Mouse (Mus musculus) 3134 (cell line): Measurements from ENCODE around the gene Zkscan17.

Source experiments
- DNase-seq: peaks from one replicate; pipeline ENCODE4 v3.0.0-alpha.2; 2011; ENCODE audit warnings: low spot score; ENCODE audit not compliant: insufficient read length; ENCODE audit errors: extremely low read depth

Zkscan17 gene

GRCm38 (mm10) chr11:59460459-59460858 lies 66.1 kb downstream of the Zkscan17 start:
- DNase-seq, result no peak

GRCm38 (mm10) chr11:59458973-59459372 lies 67.6 kb downstream of the Zkscan17 start:
- DNase-seq, result peak; percentile 83

DNA sequence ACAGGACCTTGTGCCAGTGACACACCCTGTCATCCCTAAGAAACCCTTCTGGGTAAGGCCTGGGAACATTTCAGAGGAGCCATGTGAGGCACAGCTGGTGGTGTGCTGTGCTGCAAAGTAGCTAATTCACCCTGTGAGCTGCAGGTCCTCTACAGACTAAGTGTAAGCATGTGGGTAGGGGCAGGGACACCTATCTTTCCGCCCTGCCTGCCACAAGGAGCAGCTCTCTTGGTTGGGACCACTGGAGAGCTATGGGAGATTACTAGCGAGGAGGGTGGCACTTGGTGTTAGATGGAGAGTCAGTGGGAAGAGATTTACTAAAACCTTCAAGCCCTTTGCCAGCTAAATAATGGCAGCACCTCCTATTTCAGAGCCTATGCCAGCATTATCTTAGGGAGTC lies 69.7 kb downstream of the Zkscan17 start:
- no peak for DNase-seq

DNA sequence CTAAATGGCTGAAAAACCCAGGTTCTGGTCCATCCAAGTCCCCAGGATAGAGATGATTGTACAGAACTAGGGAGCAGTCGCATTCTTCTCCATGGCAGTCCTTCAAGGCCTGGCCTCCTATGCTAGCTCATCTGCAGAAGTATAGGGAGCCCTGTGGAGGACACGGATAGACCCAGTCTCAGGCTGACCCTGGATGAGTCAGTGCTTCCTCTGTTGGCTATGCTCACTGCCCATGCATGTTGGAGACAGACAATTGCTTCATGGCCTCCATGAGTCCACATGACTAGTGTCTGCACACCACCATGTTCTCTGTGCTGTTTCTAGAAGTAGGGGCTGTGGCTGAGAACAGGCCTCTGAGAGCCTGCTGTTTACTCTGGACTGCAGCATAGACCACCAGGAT lies 70.2 kb downstream of the Zkscan17 start:
- no peak for DNase-seq

DNA sequence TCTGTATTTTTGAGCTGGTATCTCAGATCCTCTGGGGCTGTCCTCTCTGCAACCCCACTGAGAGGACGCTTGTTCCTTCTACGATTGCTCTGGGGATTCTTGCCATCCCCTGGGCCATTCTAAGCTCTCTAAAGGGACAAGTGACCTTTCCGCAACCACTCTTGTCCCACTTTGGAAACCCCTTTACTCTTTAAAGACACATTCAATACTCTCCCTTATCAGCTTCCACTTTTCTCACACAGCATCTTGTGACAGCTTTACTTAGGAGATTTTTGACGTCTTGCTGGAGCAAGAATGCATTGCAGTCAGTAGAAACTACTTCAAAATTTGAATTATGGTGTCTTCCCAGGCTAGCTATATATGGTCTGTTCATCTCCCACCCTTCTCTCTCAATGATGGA lies 75.5 kb downstream of the Zkscan17 start, which contains the start of gene Snap47:
Snap47 (minus strand) TSS at position 101 of the 400 bp plus-strand sequence.
- DNase-seq, result no peak

GRCm38 (mm10) chr11:59450230-59450771 lies 76.2 kb downstream of the Zkscan17 start:
- no peak for DNase-seq

DNA sequence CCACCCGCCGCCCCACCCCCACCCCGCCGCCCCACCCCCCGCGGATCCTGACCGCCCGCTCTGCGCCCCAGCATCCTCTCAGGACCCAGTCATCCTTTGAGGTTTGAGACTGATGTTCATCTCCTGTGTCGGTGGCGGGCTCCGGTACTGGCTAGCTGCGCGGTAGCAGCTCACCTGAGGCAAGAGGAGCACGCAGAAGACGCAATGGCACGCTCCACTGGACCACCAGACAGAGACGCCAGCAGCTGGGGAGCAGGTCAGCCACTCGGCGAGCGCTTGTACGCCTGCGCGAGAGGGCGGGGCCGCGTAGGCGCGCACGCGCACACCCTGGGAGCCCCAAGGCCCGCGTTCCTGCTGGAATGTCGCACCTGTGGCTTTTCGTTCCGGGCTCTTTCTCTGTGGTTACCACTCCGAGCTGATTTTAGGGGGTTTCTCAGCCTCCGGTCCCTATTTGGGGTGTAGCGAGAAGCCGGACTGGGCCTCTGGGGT lies 76.8 kb downstream of the Zkscan17 start, which contains the start of gene Jmjd4:
Jmjd4 (plus strand) TSS at position 305 of the 489 bp plus-strand sequence.
- DNase-seq, result peak; percentile 95

DNA sequence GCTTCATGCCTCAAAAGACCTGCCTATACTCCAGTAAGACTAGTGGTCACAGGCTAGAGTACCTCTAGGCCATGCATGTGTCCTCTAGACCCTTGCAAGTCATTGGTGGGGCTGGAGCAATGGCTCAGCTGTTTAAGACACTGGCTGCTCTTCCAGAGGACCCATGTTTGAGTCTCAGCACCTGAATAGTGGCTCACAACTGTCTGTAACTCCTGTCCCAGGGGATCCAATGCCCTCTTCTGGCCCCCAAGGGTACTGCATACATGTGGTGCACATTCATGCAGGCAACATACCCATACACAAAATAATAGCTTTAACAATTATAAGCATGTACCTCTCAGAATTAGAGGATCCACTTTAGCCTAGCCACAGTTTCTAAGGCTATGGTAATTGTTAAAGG lies 83.4 kb downstream of the Zkscan17 start:
- DNase-seq, result no peak

DNA sequence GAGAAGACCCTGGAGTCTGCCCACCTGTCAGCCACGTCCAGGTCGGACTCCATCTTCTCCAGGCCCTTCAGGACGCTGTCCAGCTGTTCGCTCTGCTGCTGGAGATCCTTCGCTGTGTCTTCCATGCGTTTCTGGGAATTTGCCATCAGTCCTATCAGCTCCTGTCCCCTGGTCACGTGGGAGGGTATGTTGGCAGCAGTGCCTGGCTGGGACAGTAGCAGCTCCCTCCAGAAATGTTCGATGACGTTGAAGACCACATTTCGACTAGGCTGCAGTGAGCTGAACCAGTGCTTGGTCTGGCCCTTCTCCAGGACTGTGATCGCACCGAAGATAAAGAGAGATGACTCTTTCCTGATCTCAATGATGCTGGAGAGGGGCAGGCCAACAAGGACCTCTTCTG lies 88.6 kb downstream of the Zkscan17 start:
- DNase-seq, result no peak
